Mouse (Mus musculus) heart, postnatal 0 days (tissue): ENCODE data around the gene Hexb.

ENCODE experiments used
- CTCF ChIP-seq: IDR thresholded peaks from 2 replicates; pipeline ENCODE4 v1.5.1; 2016; ENCODE audit warnings: antibody characterized with exemption, control low read depth, low read depth
- EP300 ChIP-seq: IDR thresholded peaks from 2 replicates; pipeline ENCODE4 v1.6.1; 2016; ENCODE audit warnings: antibody characterized with exemption, low read depth

DNA sequence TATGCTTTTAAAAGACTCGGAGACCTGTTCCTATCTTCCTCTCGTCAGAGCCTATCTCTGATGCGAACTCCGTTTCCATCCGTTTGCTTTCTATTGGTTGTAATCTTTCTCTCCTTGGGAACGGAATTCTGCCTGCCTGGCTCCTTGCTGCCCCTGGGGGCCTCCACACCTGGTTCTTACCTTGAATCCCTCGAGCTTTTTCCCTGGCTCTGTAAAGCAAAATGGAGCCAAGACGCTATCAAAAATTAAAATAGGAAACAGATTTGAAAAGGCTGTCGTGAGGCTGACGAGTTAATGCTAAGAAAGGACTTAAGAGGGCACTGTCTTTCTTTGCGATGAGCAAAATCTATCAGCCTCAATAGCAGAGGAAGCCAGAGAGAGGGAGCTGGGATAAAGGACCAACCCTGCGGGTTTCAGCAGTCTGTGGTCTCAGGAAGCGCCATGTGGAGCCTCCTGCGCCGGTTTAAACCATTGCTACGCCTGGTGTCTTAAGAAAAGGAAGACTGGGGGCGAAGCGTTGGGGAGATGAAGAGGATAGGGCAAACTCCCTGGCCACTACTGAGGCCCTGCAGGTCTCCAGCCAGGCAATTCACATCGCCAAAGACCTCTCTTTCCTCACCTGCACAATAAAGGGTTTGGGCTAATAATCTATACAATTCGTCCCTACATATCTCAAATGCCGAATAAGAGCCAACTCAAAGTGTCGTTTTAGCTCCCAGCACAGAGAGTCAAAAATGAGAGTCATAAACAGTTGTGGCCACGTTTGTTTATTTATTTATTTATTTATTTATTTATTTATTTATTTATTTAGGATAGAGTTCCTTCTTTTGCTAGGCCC lies 41.4 kb upstream of the Hexb start:
- peak; percentile 70 for TF ChIP-seq CTCF
- no peak for TF ChIP-seq EP300
